Mouse (Mus musculus): ENCODE results near the gene Cct3.

GRCm38 (mm10) chr3:88297321-88297851 is 470 bp downstream of the Cct3 start:
- TF ChIP-seq CTCF (IDR thresholded peaks at IDR 0.05; ENCODE audit: insufficient read depth, low read depth, low read length): no peak
- no peak for TF ChIP-seq POLR2A (IDR thresholded peaks at IDR 0.05; ENCODE audit: insufficient read depth, low read depth, low read length)
